23 mouse cellular contexts compared by ENCODE assay signal in genomic region chr17:34723066-34723465, GRCm38 (mm10). TPM values are rescaled to one million over a fixed set of nuclear protein-coding genes. Genes with fewer than 3 reads are reported as not detected.
A peak's percentile ranks its signal among the peaks of the same experiment; 100 is the strongest.
DNase-seq lines count a peak whose midpoint lies in the region; ATAC-seq and TF ChIP-seq lines count a peak whose summit lies in the region.
"Had no signal": no experiment of that assay in that cellular context is flagged by ENCODE, and none has a peak within 500 bp of the region (broad histone marks: within the 10 kb centered on the region; RNA-seq: fewer than 3 reads in every experiment).

No protein-coding gene starts in this region.

- ATAC-seq in liver, embryonic 14.5 days (ENCODE audit: insufficient read depth), result no peak
- ATAC-seq in liver, embryonic 11.5 days (replicated peaks; ENCODE audit: low FRiP score), result no peak
- ATAC-seq: forebrain, embryonic 13.5 days; midbrain, embryonic 13.5 days had no signal

- TF ChIP-seq CTCF in gastrocnemius, adult 2 months (IDR thresholded peaks at IDR 0.05), result peak; percentile 41
- TF ChIP-seq CTCF in liver, embryonic 14.5 days (IDR thresholded peaks at IDR 0.05; ENCODE audit: low read depth), result peak; percentile 36

- H3K9me3 ChIP-seq in liver, embryonic 14.5 days (ENCODE audit: control insufficient read depth, low read length), result no peaks in the 10 kb centered on the region
- H3K9me3 ChIP-seq in liver, embryonic 11.5 days (ENCODE audit: control insufficient read depth, low read length), result no peaks in the 10 kb centered on the region
- H3K9me3 ChIP-seq: limb, embryonic 15.5 days; midbrain, embryonic 13.5 days; neural tube, embryonic 15.5 days had no signal

- TF ChIP-seq EP300 in liver, embryonic 14.5 days (IDR thresholded peaks at IDR 0.05; ENCODE audit: low read depth), result no peak

- H3K4me1 ChIP-seq in liver, embryonic 14.5 days (replicated peaks; ENCODE audit: control insufficient read depth in 2 of 2, insufficient read depth in 2 of 2, low read length in 1 of 2), result peaks cover 0 to 3% of the 10 kb centered on the region in 2 experiments; a peak in 1 of 4 replicates
- H3K4me1 ChIP-seq in liver, embryonic 11.5 days (replicated peaks; ENCODE audit: control insufficient read depth, insufficient read depth, low read length), result no peaks in the 10 kb centered on the region
- H3K4me1 ChIP-seq: forebrain, embryonic 13.5 days; hindbrain, embryonic 10.5 days; limb, embryonic 15.5 days; midbrain, embryonic 13.5 days; neural tube, embryonic 15.5 days had no signal

- H3K4me3 ChIP-seq in gastrocnemius, adult 2 months, result no peak overlapping the region
- H3K4me3 ChIP-seq in liver, embryonic 14.5 days (ENCODE audit: insufficient read depth in 1 of 2, low read depth in 2 of 2, low read length in 2 of 2), result no peak overlapping the region
- no peak overlapping the region for H3K4me3 ChIP-seq in liver, embryonic 11.5 days (ENCODE audit: low read depth, low read length)
- H3K4me3 ChIP-seq: forebrain, embryonic 13.5 days; hindbrain, embryonic 10.5 days; limb, embryonic 15.5 days; midbrain, embryonic 13.5 days; myocyte; neural tube, embryonic 15.5 days had no signal

- no peak overlapping the region for H3K27ac ChIP-seq in gastrocnemius, adult 2 months
- H3K27ac ChIP-seq in liver, embryonic 14.5 days, result no peak overlapping the region
- H3K27ac ChIP-seq in liver, embryonic 11.5 days (ENCODE audit: low read depth, low read length), result no peak overlapping the region
- H3K27ac ChIP-seq: forebrain, embryonic 13.5 days; hindbrain, embryonic 10.5 days; limb, embryonic 15.5 days; midbrain, embryonic 13.5 days; neural tube, embryonic 15.5 days had no signal

- no peaks in the 10 kb centered on the region for H3K36me3 ChIP-seq in liver, embryonic 14.5 days (replicated peaks; ENCODE audit: control insufficient read depth, insufficient read depth, low read depth)
- no peaks in the 10 kb centered on the region for H3K36me3 ChIP-seq in liver, embryonic 11.5 days (ENCODE audit: control insufficient read depth, insufficient read depth, low read length)
- H3K36me3 ChIP-seq: hindbrain, embryonic 10.5 days; limb, embryonic 15.5 days; midbrain, embryonic 13.5 days; neural tube, embryonic 15.5 days had no signal

- DNase-seq in gastrocnemius, adult 2 months, result no peak
- DNase-seq in gastrocnemius, adult 8-10 months (ENCODE audit: low spot score in 2 of 2), result no peak
- DNase-seq in liver, embryonic 14.5 days (ENCODE audit: low read depth in 3 of 3, low spot score in 3 of 3), result no peak
- DNase-seq in liver, embryonic 11.5 days (ENCODE audit: low spot score), result no peak
- DNase-seq in A20 (ENCODE audit: low read depth, low spot score) (peak; percentile 11), NIH3T3 (ENCODE audit: low read depth) (peak; percentile 32)
- DNase-seq in left cerebral cortex, postnatal 14 days (ENCODE audit: low spot score in 2 of 2), result no peak
- DNase-seq in embryo, embryonic 11 days, result no peak
- DNase-seq: adrenal gland, adult 8-10 months; B cell, adult 2 months; cerebellum, adult 9-10 months; gastrocnemius, postnatal 25 days; kidney, adult 9 months; lung, postnatal 14 days; thymus, adult 2 months had no signal

- H3K9ac ChIP-seq in liver, embryonic 14.5 days (replicated peaks), result no peak overlapping the region
- no peak overlapping the region for H3K9ac ChIP-seq in liver, embryonic 11.5 days (ENCODE audit: low read depth, low read length)
- H3K9ac ChIP-seq: forebrain, embryonic 13.5 days; limb, embryonic 15.5 days; midbrain, embryonic 13.5 days; neural tube, embryonic 15.5 days had no signal

- no peak overlapping the region for H3K4me2 ChIP-seq in liver, embryonic 14.5 days (ENCODE audit: low read depth)
- H3K4me2 ChIP-seq in liver, embryonic 11.5 days, result no peak overlapping the region
- H3K4me2 ChIP-seq: forebrain, embryonic 13.5 days; limb, embryonic 15.5 days; midbrain, embryonic 13.5 days; neural tube, embryonic 15.5 days had no signal

- WGBS in liver, embryonic 14.5 days (ENCODE audit: insufficient replicate concordance), result 63% methylated on average over 4 of the region's 4 CpGs
- WGBS in liver, embryonic 11.5 days, result 69% methylated on average over 4 of the region's 4 CpGs

- intact Hi-C loops in gastrocnemius, adult 2 months (cut with DNase I), result no loop called here
- intact Hi-C loops in left cerebral cortex, postnatal 14 days (cut with DNase I), result no loop called here

- no peaks in the 10 kb centered on the region for H3K27me3 ChIP-seq in liver, embryonic 14.5 days (ENCODE audit: control insufficient read depth, insufficient read depth, low read length)
- H3K27me3 ChIP-seq in liver, embryonic 11.5 days (replicated peaks; ENCODE audit: control insufficient read depth, insufficient read depth, low read length), result no peaks in the 10 kb centered on the region
- H3K27me3 ChIP-seq: forebrain, embryonic 13.5 days; limb, embryonic 15.5 days; midbrain, embryonic 13.5 days; neural tube, embryonic 15.5 days had no signal

RNA-seq across cellular contexts. Expression of gene C4b, which starts 20.6 kb away (rescaled TPM):
- 1 to 10 TPM; 2.4 to 3.4 TPM for total RNA-seq in gastrocnemius, adult 2 months (2021)
- total RNA-seq in gastrocnemius, adult 8-10 months (2022), result 10 to 100 TPM in 1 of 4 experiments, 1 to 10 TPM in 3; 1.3 to 10.9 (median 4.9) TPM
- 2.6 and 2.9 TPM in 2 replicates for polyA plus RNA-seq in liver, embryonic 14.5 days (2012; rRNA removed)
- 3.4 and 4.8 TPM in 2 replicates for polyA plus RNA-seq in liver, embryonic 14.5 days (2014; fragmentation: Nextera tagmentation; extraction: Ambion mirVana)
- polyA plus RNA-seq in liver, embryonic 11.5 days (2014; fragmentation: Nextera tagmentation; extraction: Ambion mirVana), result 0.13 and 0.23 TPM in 2 replicates
- total RNA-seq in left cerebral cortex, postnatal 14 days (2021), result 1 to 10 TPM; 5.2 to 8.0 TPM
- polyA plus RNA-seq: embryonic facial prominence, embryonic 11.5 days; forebrain, embryonic 13.5 days; hindbrain, embryonic 10.5 days; midbrain, embryonic 13.5 days; myocyte had no signal

RNA-seq across cellular contexts. Expression of gene Tnxb, which starts 52.7 kb away (rescaled TPM):
- total RNA-seq in gastrocnemius, adult 2 months (2021), result 10 to 100 TPM; 30.7 to 41.6 TPM
- 10 to 100 TPM; 18.1 to 27.4 (median 23.3) TPM for total RNA-seq in gastrocnemius, adult 8-10 months (2022)
- polyA plus RNA-seq in liver, embryonic 14.5 days (2012; rRNA removed), result 0.17 and 0.21 TPM in 2 replicates
- polyA plus RNA-seq in liver, embryonic 14.5 days (2014; fragmentation: Nextera tagmentation; extraction: Ambion mirVana), result 0.10 and 0.13 TPM in 2 replicates
- 0.10 TPM in 1 of 2 replicates, not detected in the other for polyA plus RNA-seq in liver, embryonic 11.5 days (2014; fragmentation: Nextera tagmentation; extraction: Ambion mirVana)
- 1 to 10 TPM; 1.5 to 1.8 TPM for total RNA-seq in left cerebral cortex, postnatal 14 days (2021)
- total RNA-seq: common myeloid progenitor, adult 5-6 weeks had no signal
- polyA plus RNA-seq: embryonic facial prominence, embryonic 11.5 days had no signal

Comparison
In these comparisons a context has a peak if more than half of its experiments do, and no peak if none do; other contexts are left out.
1. DNase-seq: peak in A20 (single experiment) and NIH3T3 (single experiment); none in gastrocnemius, adult 2 months (single experiment), gastrocnemius, adult 8-10 months (0 of 2), liver, embryonic 14.5 days (0 of 3), liver, embryonic 11.5 days (single experiment), left cerebral cortex, postnatal 14 days (0 of 2) and embryo, embryonic 11 days (single experiment).
2. RNA of gene Tnxb, which starts 52.7 kb away (total RNA-seq): 30.7 to 41.6 TPM in gastrocnemius, adult 2 months and 18.1 to 27.4 TPM in gastrocnemius, adult 8-10 months; 1.5 to 1.8 TPM in left cerebral cortex, postnatal 14 days; every median in the first group is over 4 times any median in the second.